In the genomic region with DNA sequence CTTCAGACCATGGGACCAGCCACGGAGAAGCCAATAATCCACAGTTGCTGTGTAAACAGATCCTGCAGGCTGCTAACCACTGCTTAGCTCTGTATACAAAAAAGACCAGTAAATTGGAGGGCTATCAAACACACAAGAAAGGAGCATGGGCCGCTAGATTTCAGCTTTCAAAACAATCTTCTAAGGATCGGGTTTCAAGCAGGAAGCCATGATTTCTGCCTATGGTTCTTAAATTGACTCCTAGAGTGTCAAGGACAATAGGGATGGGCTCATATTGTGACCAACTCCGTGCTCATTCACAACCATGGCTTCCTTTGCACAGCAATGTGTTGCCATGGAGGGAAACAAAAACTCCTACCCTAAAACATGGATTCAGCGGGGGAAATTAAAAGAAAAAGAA, we compare ENCODE assay signal across 8 mouse cellular contexts. TPM values are rescaled to one million over a fixed set of nuclear protein-coding genes. Genes with fewer than 3 reads are reported as not detected.
A peak's percentile ranks its signal among the peaks of the same experiment; 100 is the strongest.
DNase-seq lines count a peak whose midpoint lies in the region; ATAC-seq and TF ChIP-seq lines count a peak whose summit lies in the region.

No protein-coding gene starts in this region.

- peaks cover 7% of the 10 kb centered on the region; the same call in 1 of the 2 replicates for H3K36me3 ChIP-seq in lung, embryonic 14.5 days (ENCODE audit: insufficient read depth)
- H3K36me3 ChIP-seq in embryonic facial prominence, embryonic 14.5 days (ENCODE audit: control insufficient read depth, insufficient read depth, low read length): no peaks in the 10 kb centered on the region
- no peaks in the 10 kb centered on the region for H3K36me3 ChIP-seq in intestine, embryonic 15.5 days
- peaks cover 22% of the 10 kb centered on the region for H3K36me3 ChIP-seq in neural tube, embryonic 13.5 days

- ATAC-seq in lung, embryonic 14.5 days (ENCODE audit: insufficient read depth): no peak
- ATAC-seq in embryonic facial prominence, embryonic 14.5 days (ENCODE audit: low read depth): no peak
- ATAC-seq in intestine, embryonic 15.5 days: no peak
- ATAC-seq in neural tube, embryonic 13.5 days (ENCODE audit: low read depth): no peak

- H3K27me3 ChIP-seq in lung, embryonic 14.5 days (ENCODE audit: insufficient read depth, low read length): no peaks in the 10 kb centered on the region
- H3K27me3 ChIP-seq in embryonic facial prominence, embryonic 14.5 days (replicated peaks; ENCODE audit: control insufficient read depth, insufficient read depth, low read length): no peaks in the 10 kb centered on the region
- H3K27me3 ChIP-seq in intestine, embryonic 15.5 days (replicated peaks): no peaks in the 10 kb centered on the region
- no peaks in the 10 kb centered on the region for H3K27me3 ChIP-seq in neural tube, embryonic 13.5 days

- 13% methylated on average over 5 of the region's 5 CpGs for WGBS in lung, embryonic 14.5 days
- WGBS in embryonic facial prominence, embryonic 14.5 days: 31% methylated on average over 5 of the region's 5 CpGs
- 21% methylated on average over 5 of the region's 5 CpGs for WGBS in intestine, embryonic 15.5 days
- WGBS in neural tube, embryonic 13.5 days: 3% methylated on average over 5 of the region's 5 CpGs

- H3K9ac ChIP-seq in lung, embryonic 14.5 days: peak overlapping the region; percentile 93
- peak overlapping the region; percentile 46; the same call in 1 of the 2 replicates for H3K9ac ChIP-seq in embryonic facial prominence, embryonic 14.5 days (ENCODE audit: low read depth, low read length)
- H3K9ac ChIP-seq in intestine, embryonic 15.5 days: no peak overlapping the region
- peak overlapping the region; percentile 91 for H3K9ac ChIP-seq in neural tube, embryonic 13.5 days

- peak overlapping the region; percentile 80 for H3K4me2 ChIP-seq in lung, embryonic 14.5 days
- peak overlapping the region; percentile 74 for H3K4me2 ChIP-seq in embryonic facial prominence, embryonic 14.5 days (ENCODE audit: low read depth, low read length)
- H3K4me2 ChIP-seq in intestine, embryonic 15.5 days (replicated peaks): peak overlapping the region; percentile 96
- H3K4me2 ChIP-seq in neural tube, embryonic 13.5 days: peak overlapping the region; percentile 73

- no peak for TF ChIP-seq CTCF in lung, embryonic 14.5 days (IDR thresholded peaks at IDR 0.05; ENCODE audit: low read depth)

- DNase-seq in lung, embryonic 14.5 days: peak; percentile 54
- DNase-seq in lung, postnatal 25 days (ENCODE audit: low spot score): no peak
- DNase-seq in embryonic facial prominence, embryonic 14.5 days (ENCODE audit: low spot score): peak; percentile 31
- DNase-seq in cerebellum, postnatal 36 days: no peak
- no peak for DNase-seq in cerebellum, adult 9-10 months
- no peak for DNase-seq in Muller cell, postnatal 12 days (ENCODE audit: inconsistent ontology term)

- H3K4me1 ChIP-seq in lung, embryonic 14.5 days (ENCODE audit: insufficient read depth): peaks cover 6% of the 10 kb centered on the region; the same call in 1 of the 2 replicates
- peaks cover 13% of the 10 kb centered on the region; the same call in 1 of the 2 replicates for H3K4me1 ChIP-seq in embryonic facial prominence, embryonic 14.5 days (ENCODE audit: control insufficient read depth, insufficient read depth, low read length)
- peaks cover 12% of the 10 kb centered on the region for H3K4me1 ChIP-seq in intestine, embryonic 15.5 days (replicated peaks)
- peaks cover 22% of the 10 kb centered on the region for H3K4me1 ChIP-seq in neural tube, embryonic 13.5 days (replicated peaks)

- H3K27ac ChIP-seq in lung, embryonic 14.5 days (ENCODE audit: low read depth): peak overlapping the region; percentile 46; the same call in 1 of the 2 replicates
- H3K27ac ChIP-seq in embryonic facial prominence, embryonic 14.5 days (replicated peaks; ENCODE audit: low read depth, low read length): no peak overlapping the region
- H3K27ac ChIP-seq in intestine, embryonic 15.5 days: no peak overlapping the region
- peak overlapping the region; percentile 99 for H3K27ac ChIP-seq in neural tube, embryonic 13.5 days (replicated peaks)

- H3K9me3 ChIP-seq in lung, embryonic 14.5 days (ENCODE audit: low read depth, low read length): no peaks in the 10 kb centered on the region
- no peaks in the 10 kb centered on the region for H3K9me3 ChIP-seq in embryonic facial prominence, embryonic 14.5 days (ENCODE audit: control insufficient read depth, low read length)
- no peaks in the 10 kb centered on the region for H3K9me3 ChIP-seq in intestine, embryonic 15.5 days
- no peaks in the 10 kb centered on the region for H3K9me3 ChIP-seq in neural tube, embryonic 13.5 days

- peak overlapping the region; percentile 90 for H3K4me3 ChIP-seq in lung, embryonic 14.5 days (ENCODE audit: low read depth, low read length)
- peak overlapping the region; percentile 82 for H3K4me3 ChIP-seq in embryonic facial prominence, embryonic 14.5 days (ENCODE audit: low read depth, low read length)
- no peak overlapping the region for H3K4me3 ChIP-seq in intestine, embryonic 15.5 days (replicated peaks)
- H3K4me3 ChIP-seq in neural tube, embryonic 13.5 days: peak overlapping the region; percentile 94

RNA-seq across cellular contexts. Expression of a gene that starts 3.1 kb away (rescaled TPM):
- 11.0 and 12.7 TPM in 2 replicates for polyA plus RNA-seq in lung, embryonic 14.5 days (2014; fragmentation: Nextera tagmentation; extraction: Ambion mirVana)
- 6.6 and 6.9 TPM in 2 replicates for polyA plus RNA-seq in embryonic facial prominence, embryonic 14.5 days (2014; fragmentation: Nextera tagmentation; extraction: Ambion mirVana)
- 5.7 and 5.9 TPM in 2 replicates for polyA plus RNA-seq in intestine, embryonic 15.5 days (2015; fragmentation: Nextera tagmentation; extraction: Ambion mirVana)
- polyA plus RNA-seq in neural tube, embryonic 13.5 days (2015; fragmentation: Nextera tagmentation; extraction: Ambion mirVana): 38.3 and 39.2 TPM in 2 replicates

Comparison
In these comparisons a context has a peak if more than half of its experiments do, and no peak if none do; other contexts are left out.
1. DNase-seq: peak in lung, embryonic 14.5 days (single experiment) and embryonic facial prominence, embryonic 14.5 days (single experiment); none in lung, postnatal 25 days (single experiment), cerebellum, postnatal 36 days (0 of 2), cerebellum, adult 9-10 months (single experiment) and Muller cell, postnatal 12 days (single experiment).
2. H3K27ac ChIP-seq: peak in lung, embryonic 14.5 days (single experiment) and neural tube, embryonic 13.5 days (single experiment); none in embryonic facial prominence, embryonic 14.5 days (single experiment) and intestine, embryonic 15.5 days (single experiment).
3. Peak in every context shown above with its lines, with median percentiles within 50 percentile points of each other: H3K4me2 ChIP-seq.